Mouse (Mus musculus): Measurements from ENCODE around the gene Fam171a2. TPM values are rescaled to one million over a fixed set of nuclear protein-coding genes. Genes with fewer than 3 reads are reported as not detected.
A peak's percentile ranks its signal among the peaks of the same experiment; 100 is the strongest.

Fam171a2 gene
- polyA plus RNA-seq, 1 experiment from 2014 or later = 3.2 TPM

- H3K4me1 ChIP-seq (ENCODE audit: insufficient read depth, low read depth, low read length) = peaks cover 9% of the 10 kb centered on the region; the same call in 1 of the 2 replicates
- no peaks in the 10 kb centered on the region for H3K27me3 ChIP-seq (replicated peaks; ENCODE audit: insufficient read depth, low read length)
- H3K9me3 ChIP-seq (ENCODE audit: low read length) = no peaks in the 10 kb centered on the region
- WGBS = 14% methylated on average over 3 of the region's 3 CpGs
- peak overlapping the region; percentile 68 for H3K4me2 ChIP-seq (replicated peaks; ENCODE audit: low read depth, low read length)
- peak overlapping the region; percentile 68 for H3K9ac ChIP-seq (replicated peaks; ENCODE audit: low read depth)
- DNase-seq (ENCODE audit: low spot score) (no peak), ATAC-seq (no peak)
- peak overlapping the region; percentile 81 for H3K4me3 ChIP-seq (ENCODE audit: low read depth, low read length)
- peaks cover 10% of the 10 kb centered on the region for H3K36me3 ChIP-seq (ENCODE audit: insufficient read depth, low read length)
- peak overlapping the region; percentile 87; the same call in 1 of the 2 replicates for H3K27ac ChIP-seq (ENCODE audit: low read length)
- TF ChIP-seq CTCF (IDR thresholded peaks at IDR 0.05) = no peak
- no peak for TF ChIP-seq EP300 (IDR thresholded peaks at IDR 0.05)
Observed at GRCm38 (mm10) chr11:102406401-102406800, 41.1 kb downstream of the Fam171a2 start.

- Histone ChIP-seq H3K27ac (ENCODE audit: low read length) (no peak overlapping the region), H3K9ac (replicated peaks; ENCODE audit: low read depth) (no peak overlapping the region), H3K27me3 (replicated peaks; ENCODE audit: insufficient read depth, low read length) (0 out of 2 replicates have a peak, but pooled peaks cover 2% of the 10 kb centered on the region), H3K36me3 (ENCODE audit: insufficient read depth, low read length) (peaks cover 10% of the 10 kb centered on the region), H3K4me3 (ENCODE audit: low read depth, low read length) (no peak overlapping the region), H3K9me3 (ENCODE audit: low read length) (no peaks in the 10 kb centered on the region), H3K4me1 (ENCODE audit: insufficient read depth, low read depth, low read length) (peaks cover 4% of the 10 kb centered on the region; the same call in 1 of the 2 replicates), H3K4me2 (replicated peaks; ENCODE audit: low read depth, low read length) (peak overlapping the region; percentile 68; the same call in 1 of the 2 replicates)
- no peak for ATAC-seq
- DNase-seq (ENCODE audit: low spot score) = no peak
- TF ChIP-seq EP300 (IDR thresholded peaks at IDR 0.05) = no peak
- TF ChIP-seq CTCF (IDR thresholded peaks at IDR 0.05) = no peak
- WGBS = 79% methylated on average over 11 of the region's 11 CpGs
Observed at GRCm38 (mm10) chr11:102405544-102406285, 41.8 kb downstream of the Fam171a2 start.

DNA sequence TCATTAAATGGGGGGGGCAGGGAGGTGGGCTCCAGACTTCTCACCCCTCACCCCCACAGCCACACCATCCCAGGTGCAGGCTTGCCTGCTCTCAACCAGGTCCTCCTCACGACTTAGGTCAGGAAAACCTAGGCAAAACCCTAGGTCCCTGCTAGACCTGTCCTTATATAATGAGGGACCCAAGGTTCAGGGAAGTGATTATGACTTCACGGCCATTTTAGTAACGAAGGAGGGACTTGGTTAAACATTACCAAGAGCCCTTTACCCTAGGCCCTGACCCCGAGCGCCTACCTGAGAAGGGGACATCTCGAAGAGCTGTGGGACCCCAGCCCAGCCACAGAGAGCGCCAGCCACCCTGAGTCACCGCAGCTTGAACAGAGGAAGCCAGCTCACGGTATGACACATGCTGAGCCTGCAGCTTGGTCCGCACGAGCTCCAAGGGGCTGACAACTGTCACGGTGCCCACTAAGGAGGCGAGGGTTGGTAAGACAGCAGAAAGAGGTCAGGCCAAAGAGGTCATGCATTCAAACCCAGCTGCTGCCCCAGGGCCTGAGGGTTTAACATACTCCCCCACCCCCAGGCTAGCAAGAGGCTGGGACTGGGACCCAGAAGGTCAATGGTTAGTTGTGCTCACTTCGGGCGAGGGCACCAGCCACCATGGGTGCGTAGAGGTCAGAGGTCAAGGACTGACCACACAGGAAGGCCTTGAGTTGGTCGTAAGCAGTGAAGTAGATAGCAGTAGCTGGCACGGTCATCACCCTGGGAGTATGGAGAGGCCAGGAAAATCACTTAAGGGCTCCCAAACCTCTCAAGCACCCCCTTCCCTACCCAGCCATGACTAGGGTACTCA lies 43.1 kb downstream of the Fam171a2 start:
- WGBS = 62% methylated on average over 18 of the region's 18 CpGs
- no peaks in the 10 kb centered on the region for H3K9me3 ChIP-seq (ENCODE audit: low read length)
- ATAC-seq (no peak), DNase-seq (ENCODE audit: low spot score) (peak; percentile 21)
- peaks cover 10% of the 10 kb centered on the region for H3K36me3 ChIP-seq (ENCODE audit: insufficient read depth, low read length)
- H3K4me2 ChIP-seq (replicated peaks; ENCODE audit: low read depth, low read length) = no peak overlapping the region
- H3K27ac ChIP-seq (ENCODE audit: low read length) = no peak overlapping the region
- TF ChIP-seq CTCF (IDR thresholded peaks at IDR 0.05) (no peak), EP300 (IDR thresholded peaks at IDR 0.05) (no peak)
- H3K9ac ChIP-seq (replicated peaks; ENCODE audit: low read depth) = no peak overlapping the region
- peaks cover 8% of the 10 kb centered on the region for H3K4me1 ChIP-seq (ENCODE audit: insufficient read depth, low read depth, low read length)
- no peak overlapping the region for H3K4me3 ChIP-seq (ENCODE audit: low read depth, low read length)
- peaks cover 12% of the 10 kb centered on the region; the same call in 1 of the 2 replicates for H3K27me3 ChIP-seq (replicated peaks; ENCODE audit: insufficient read depth, low read length)

- 92% methylated on average over 11 of the region's 11 CpGs for WGBS
- no peak for DNase-seq (ENCODE audit: low spot score)
- H3K9me3 ChIP-seq (ENCODE audit: low read length) = no peaks in the 10 kb centered on the region
- ATAC-seq = no peak
- no peak overlapping the region for H3K27ac ChIP-seq (ENCODE audit: low read length)
- H3K9ac ChIP-seq (replicated peaks; ENCODE audit: low read depth) = no peak overlapping the region
- H3K4me1 ChIP-seq (ENCODE audit: insufficient read depth, low read depth, low read length) = peaks cover 8% of the 10 kb centered on the region
- TF ChIP-seq EP300 (IDR thresholded peaks at IDR 0.05) (no peak), CTCF (IDR thresholded peaks at IDR 0.05) (no peak)
- no peak overlapping the region for H3K4me3 ChIP-seq (ENCODE audit: low read depth, low read length)
- H3K4me2 ChIP-seq (replicated peaks; ENCODE audit: low read depth, low read length) = no peak overlapping the region
- H3K27me3 ChIP-seq (replicated peaks; ENCODE audit: insufficient read depth, low read length) = peaks cover 16% of the 10 kb centered on the region; the same call in 1 of the 2 replicates
- H3K36me3 ChIP-seq (ENCODE audit: insufficient read depth, low read length) = peaks cover 10% of the 10 kb centered on the region
Observed at GRCm38 (mm10) chr11:102403657-102404056, 43.8 kb downstream of the Fam171a2 start.

DNA sequence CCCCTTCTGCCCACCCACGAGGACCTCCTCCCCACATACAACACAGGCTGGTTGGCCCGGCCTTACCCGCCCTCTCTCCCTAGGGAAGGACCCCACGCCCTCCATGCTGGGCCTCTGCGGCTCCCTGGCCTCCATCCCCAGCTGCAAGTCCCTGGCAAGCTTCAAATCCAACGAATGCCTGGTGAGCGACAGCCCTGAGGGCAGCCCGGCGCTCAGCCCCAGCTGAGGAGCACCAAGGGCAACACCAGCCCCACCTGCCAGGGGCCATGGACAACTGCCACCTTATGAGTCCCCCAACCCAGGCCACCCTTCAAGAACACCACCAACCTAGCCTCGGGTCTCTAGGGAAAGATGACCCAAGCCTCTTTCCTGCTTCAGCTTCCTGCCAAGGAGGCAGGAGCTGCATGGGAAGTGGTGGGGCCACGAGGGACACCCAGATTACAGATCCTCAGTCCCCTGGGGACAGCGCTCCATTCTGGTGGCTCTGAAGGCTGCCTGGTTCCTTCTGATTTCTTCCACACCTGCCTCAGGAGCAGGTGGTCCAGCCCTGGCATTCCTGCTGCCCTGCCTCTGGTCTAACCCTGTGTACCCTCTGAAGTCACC lies 45.5 kb downstream of the Fam171a2 start:
- Histone ChIP-seq H3K4me3 (ENCODE audit: low read depth, low read length) (no peak overlapping the region), H3K27ac (ENCODE audit: low read length) (no peak overlapping the region), H3K27me3 (replicated peaks; ENCODE audit: insufficient read depth, low read length) (peaks cover 20% of the 10 kb centered on the region; the same call in 1 of the 2 replicates), H3K9ac (replicated peaks; ENCODE audit: low read depth) (no peak overlapping the region), H3K4me1 (ENCODE audit: insufficient read depth, low read depth, low read length) (peaks cover 8% of the 10 kb centered on the region), H3K36me3 (ENCODE audit: insufficient read depth, low read length) (peaks cover 10% of the 10 kb centered on the region), H3K4me2 (replicated peaks; ENCODE audit: low read depth, low read length) (no peak overlapping the region), H3K9me3 (ENCODE audit: low read length) (no peaks in the 10 kb centered on the region)
- ATAC-seq = no peak
- TF ChIP-seq EP300 (IDR thresholded peaks at IDR 0.05) = no peak
- TF ChIP-seq CTCF (IDR thresholded peaks at IDR 0.05) = no peak
- 57% methylated on average over 11 of the region's 12 CpGs for WGBS
- no peak for DNase-seq (ENCODE audit: low spot score)

Measured in lung, postnatal 0 days (tissue).